Mouse (Mus musculus) forebrain, embryonic 11.5 days (tissue): ENCODE results near the gene Gm9821. TPM values are rescaled to one million over a fixed set of nuclear protein-coding genes. Genes with fewer than 3 reads are reported as not detected.

Experiments used
- ATAC-seq: fragments of 200-750 bp; cut with Nextera tagmentation; replicated peaks from 2 replicates; pipeline ENCODE4 v1.8.0; 2017; ENCODE audit warnings: moderate TSS enrichment; ENCODE audit not compliant: low FRiP score
- DNase-seq: peaks from one replicate; pipeline ENCODE4 v3.0.0-alpha.2; 2017; ENCODE audit warnings: low spot score
- H3K27ac ChIP-seq: fragments of 300-500 bp; sonication (generic); 2 replicates; pipeline ENCODE4 v1.5.1; 2014; ENCODE audit warnings: low read depth, low read length
- H3K27me3 ChIP-seq: fragments of 300-500 bp; sonication (generic); 2 replicates; pipeline ENCODE4 v1.6.1; 2014; ENCODE audit warnings: mild to moderate bottlenecking, low read length, mixed read lengths; ENCODE audit not compliant: control insufficient read depth, insufficient read depth
- H3K36me3 ChIP-seq: fragments of 300-500 bp; sonication (generic); 2 replicates; pipeline ENCODE4 v1.6.1; 2014; ENCODE audit warnings: mild to moderate bottlenecking, low read length, moderate library complexity, mixed read lengths; ENCODE audit not compliant: control insufficient read depth, insufficient read depth
- H3K4me1 ChIP-seq: fragments of 300-500 bp; sonication (generic); replicated peaks from 2 replicates; pipeline ENCODE4 v1.6.1; 2014; ENCODE audit warnings: low read length, mixed read lengths; ENCODE audit not compliant: control insufficient read depth, insufficient read depth
- H3K4me2 ChIP-seq: fragments of 300-500 bp; sonication (generic); 2 replicates; pipeline ENCODE4 v1.6.1; 2014; ENCODE audit warnings: low read depth, mild to moderate bottlenecking, low read length, moderate library complexity, mixed read lengths; ENCODE audit not compliant: severe bottlenecking
- H3K4me3 ChIP-seq: fragments of 300-500 bp; sonication (generic); 2 replicates; pipeline ENCODE4 v1.5.1; 2014; ENCODE audit warnings: low read depth, low read length
- H3K9ac ChIP-seq: fragments of 300-500 bp; sonication (generic); 2 replicates; pipeline ENCODE4 v1.6.1; 2014; ENCODE audit warnings: low read length
- H3K9me3 ChIP-seq: fragments of 300-500 bp; sonication (generic); 2 replicates; pipeline ENCODE4 v1.6.1; 2016; ENCODE audit warnings: low read length, mixed read lengths; ENCODE audit not compliant: control insufficient read depth
- WGBS: fragments of 180-500 bp; shearing (Covaris S2); extraction: QIAGEN DNeasy Blood & Tissue Kit; methylation state at CpG from one replicate; pipeline ENCODE4 v1.1.7; 2014; 5-methylcytosine and 5-hydroxymethylcytosine counted together
- microRNA-seq: library from miRNA; unstranded; fragments of <30 nt; microRNA quantifications from one replicate; pipeline ENCODE4, GENCODE M21; 2016; ENCODE audit not compliant: insufficient number of aligned reads
- polyA plus RNA-seq: library from polyadenylated mRNA; unstranded; fragments of >200 nt; fragmentation: Nextera tagmentation; extraction: Ambion mirVana; gene quantifications from 2 replicates; pipeline ENCODE4 v1.2.1, GENCODE M21; 2014

The Gm9821 gene
- polyA plus RNA-seq, 1 experiment from 2014 or later = 0.90 TPM

DNA sequence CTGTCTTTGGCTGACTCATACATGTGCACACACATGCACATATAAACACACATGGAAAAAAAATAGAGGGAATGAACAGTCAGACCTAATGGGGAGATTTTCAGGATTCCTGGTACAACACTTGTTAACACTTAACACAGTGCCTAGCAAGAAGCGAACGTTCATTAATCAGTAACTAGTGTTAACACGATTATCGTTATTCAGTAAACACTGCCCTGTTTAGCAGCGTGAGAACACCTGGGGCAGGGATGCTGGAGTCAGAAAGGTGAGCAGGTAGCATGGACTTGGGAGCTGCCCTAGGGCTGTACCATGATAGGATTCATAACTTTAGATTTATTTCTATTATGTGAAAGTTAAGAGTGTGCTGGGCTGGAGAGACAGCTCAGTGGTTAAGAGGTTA lies 50.5 kb downstream of the Gm9821 start:
- ATAC-seq = no peak
- H3K27me3 ChIP-seq = no peaks in the 10 kb centered on the region
- H3K9me3 ChIP-seq = no peaks in the 10 kb centered on the region
- DNase-seq = no peak
- WGBS = 92% methylated on average over 5 of the region's 5 CpGs
- H3K4me3 ChIP-seq = no peak overlapping the region
- no peak overlapping the region for H3K9ac ChIP-seq
- no peak overlapping the region for H3K4me2 ChIP-seq
- H3K36me3 ChIP-seq = no peaks in the 10 kb centered on the region
- H3K27ac ChIP-seq = no peak overlapping the region
- H3K4me1 ChIP-seq = no peaks in the 10 kb centered on the region

Small RNAs within 50 kb of the gene (microRNA-seq; reads per million reads assigned to microRNA genes)
- gene Mir6999 = not detected

Other genes starting within 250 kb of the Gm9821 start
- 25.2 and 25.9 TPM in 2 replicates for gene Atg13, start 235.1 kb upstream of the Gm9821 start, polyA plus RNA-seq
- 18.2 and 20.2 TPM in 2 replicates for gene Harbi1, start 234.9 kb upstream of the Gm9821 start, polyA plus RNA-seq
- gene Ambra1, start 215.6 kb upstream of the Gm9821 start, polyA plus RNA-seq = 19.9 and 20.1 TPM in 2 replicates
- gene Chrm4, start 18.5 kb upstream of the Gm9821 start, polyA plus RNA-seq = 0.47 and 0.56 TPM in 2 replicates
- 1,095 and 1,130 TPM in 2 replicates for gene Mdk, start 13.4 kb upstream of the Gm9821 start, polyA plus RNA-seq
- 32.7 and 35.9 TPM in 2 replicates for gene Dgkz, start 30.2 kb downstream of the Gm9821 start, polyA plus RNA-seq
- gene Creb3l1, start 78.8 kb downstream of the Gm9821 start, polyA plus RNA-seq = 1.7 and 2.3 TPM in 2 replicates
- 37.6 and 40.2 TPM in 2 replicates for gene Phf21a, start 147.4 kb downstream of the Gm9821 start, polyA plus RNA-seq